Mouse (Mus musculus): Measurements from ENCODE around the gene Polrmt. TPM values are rescaled to one million over a fixed set of nuclear protein-coding genes. Genes with fewer than 3 reads are reported as not detected.
A peak's percentile ranks its signal among the peaks of the same experiment; 100 is the strongest.

Polrmt gene
- polyA plus RNA-seq, 1 experiment, result 66.3 TPM

- Histone ChIP-seq H3K4me1 (ENCODE audit: control insufficient read depth, insufficient read depth, low read length) (no peaks in the 10 kb centered on the region), H3K4me3 (ENCODE audit: insufficient read depth, low read depth, low read length) (no peak overlapping the region), H3K27ac (ENCODE audit: insufficient read depth, low read depth, low read length) (no peak overlapping the region), H3K36me3 (ENCODE audit: control insufficient read depth, insufficient read depth, low read length) (no peaks in the 10 kb centered on the region), H3K27me3 (replicated peaks; ENCODE audit: control insufficient read depth, insufficient read depth, low read length) (no peaks in the 10 kb centered on the region)
- DNase-seq, result no peak
- 47% methylated on average over 13 of the region's 13 CpGs for WGBS
- TF ChIP-seq CTCF (conservative IDR thresholded peaks at IDR 0.05; ENCODE audit: insufficient read depth, insufficient read length, low read depth, low read length) (no peak), POLR2A (IDR thresholded peaks at IDR 0.05; ENCODE audit: low read depth, low read length) (no peak)
Measured at GRCm38 (mm10) chr10:79729357-79729965, 16.9 kb downstream of the Polrmt start.

- TF ChIP-seq CTCF (conservative IDR thresholded peaks at IDR 0.05; ENCODE audit: insufficient read depth, insufficient read length, low read depth, low read length) (no peak), POLR2A (IDR thresholded peaks at IDR 0.05; ENCODE audit: low read depth, low read length) (no peak)
- Histone ChIP-seq H3K36me3 (ENCODE audit: control insufficient read depth, insufficient read depth, low read length) (no peaks in the 10 kb centered on the region), H3K27ac (ENCODE audit: insufficient read depth, low read depth, low read length) (no peak overlapping the region), H3K4me3 (ENCODE audit: insufficient read depth, low read depth, low read length) (no peak overlapping the region), H3K27me3 (replicated peaks; ENCODE audit: control insufficient read depth, insufficient read depth, low read length) (no peaks in the 10 kb centered on the region), H3K4me1 (ENCODE audit: control insufficient read depth, insufficient read depth, low read length) (no peaks in the 10 kb centered on the region)
- 60% methylated on average over 28 of the region's 28 CpGs for WGBS
- DNase-seq, result no peak
Measured at GRCm38 (mm10) chr10:79728323-79729249, 17.8 kb downstream of the Polrmt start.

GRCm38 (mm10) chr10:79726090-79726489, 20.3 kb downstream of the Polrmt start:
- Histone ChIP-seq H3K27ac (ENCODE audit: insufficient read depth, low read depth, low read length) (no peak overlapping the region), H3K4me3 (ENCODE audit: insufficient read depth, low read depth, low read length) (no peak overlapping the region), H3K27me3 (replicated peaks; ENCODE audit: control insufficient read depth, insufficient read depth, low read length) (no peaks in the 10 kb centered on the region), H3K4me1 (ENCODE audit: control insufficient read depth, insufficient read depth, low read length) (no peaks in the 10 kb centered on the region), H3K36me3 (ENCODE audit: control insufficient read depth, insufficient read depth, low read length) (no peaks in the 10 kb centered on the region)
- 15% methylated on average over 11 of the region's 11 CpGs for WGBS
- TF ChIP-seq POLR2A (IDR thresholded peaks at IDR 0.05; ENCODE audit: low read depth, low read length) (no peak), CTCF (conservative IDR thresholded peaks at IDR 0.05; ENCODE audit: insufficient read depth, insufficient read length, low read depth, low read length) (peak; percentile 75)
- peak; percentile 63 for DNase-seq

GRCm38 (mm10) chr10:79723692-79724091, 22.7 kb downstream of the Polrmt start:
- H3K36me3 ChIP-seq (ENCODE audit: control insufficient read depth, insufficient read depth, low read length), result no peaks in the 10 kb centered on the region
- H3K4me1 ChIP-seq (ENCODE audit: control insufficient read depth, insufficient read depth, low read length), result no peaks in the 10 kb centered on the region
- DNase-seq, result no peak
- no peak overlapping the region for H3K4me3 ChIP-seq (ENCODE audit: insufficient read depth, low read depth, low read length)
- WGBS, result 75% methylated on average over 7 of the region's 7 CpGs
- no peak overlapping the region for H3K27ac ChIP-seq (ENCODE audit: insufficient read depth, low read depth, low read length)
- TF ChIP-seq POLR2A (IDR thresholded peaks at IDR 0.05; ENCODE audit: low read depth, low read length) (no peak), CTCF (conservative IDR thresholded peaks at IDR 0.05; ENCODE audit: insufficient read depth, insufficient read length, low read depth, low read length) (no peak)
- H3K27me3 ChIP-seq (replicated peaks; ENCODE audit: control insufficient read depth, insufficient read depth, low read length), result no peaks in the 10 kb centered on the region

GRCm38 (mm10) chr10:79723047-79723446, 23.3 kb downstream of the Polrmt start:
- Histone ChIP-seq H3K36me3 (ENCODE audit: control insufficient read depth, insufficient read depth, low read length) (no peaks in the 10 kb centered on the region), H3K4me1 (ENCODE audit: control insufficient read depth, insufficient read depth, low read length) (no peaks in the 10 kb centered on the region), H3K27me3 (replicated peaks; ENCODE audit: control insufficient read depth, insufficient read depth, low read length) (no peaks in the 10 kb centered on the region), H3K4me3 (ENCODE audit: insufficient read depth, low read depth, low read length) (no peak overlapping the region), H3K27ac (ENCODE audit: insufficient read depth, low read depth, low read length) (no peak overlapping the region)
- WGBS, result 47% methylated on average over 6 of the region's 6 CpGs
- TF ChIP-seq CTCF (conservative IDR thresholded peaks at IDR 0.05; ENCODE audit: insufficient read depth, insufficient read length, low read depth, low read length), result no peak
- no peak for TF ChIP-seq POLR2A (IDR thresholded peaks at IDR 0.05; ENCODE audit: low read depth, low read length)
- no peak for DNase-seq

- Histone ChIP-seq H3K4me3 (ENCODE audit: insufficient read depth, low read depth, low read length) (no peak overlapping the region), H3K27me3 (replicated peaks; ENCODE audit: control insufficient read depth, insufficient read depth, low read length) (no peaks in the 10 kb centered on the region), H3K27ac (ENCODE audit: insufficient read depth, low read depth, low read length) (no peak overlapping the region), H3K36me3 (ENCODE audit: control insufficient read depth, insufficient read depth, low read length) (no peaks in the 10 kb centered on the region), H3K4me1 (ENCODE audit: control insufficient read depth, insufficient read depth, low read length) (no peaks in the 10 kb centered on the region)
- no peak for DNase-seq
- WGBS, result 70% methylated on average over 5 of the region's 5 CpGs
- TF ChIP-seq CTCF (conservative IDR thresholded peaks at IDR 0.05; ENCODE audit: insufficient read depth, insufficient read length, low read depth, low read length), result no peak
- no peak for TF ChIP-seq POLR2A (IDR thresholded peaks at IDR 0.05; ENCODE audit: low read depth, low read length)
Measured at GRCm38 (mm10) chr10:79721089-79721488, 25.3 kb downstream of the Polrmt start.

Data from kidney, adult 2 months (tissue).